Mouse (Mus musculus) hindbrain, embryonic 16.5 days (tissue): ENCODE measurements around the gene Nek8. TPM values are rescaled to one million over a fixed set of nuclear protein-coding genes. Genes with fewer than 3 reads are reported as not detected.
A peak's percentile ranks its signal among the peaks of the same experiment; 100 is the strongest.

Experiments
- ATAC-seq: fragments of 200-750 bp; cut with Nextera tagmentation; 2 replicates; pipeline ENCODE4 v1.8.0; 2017; ENCODE audit warnings: moderate TSS enrichment, moderate library complexity
- H3K27ac ChIP-seq: fragments of 300-500 bp; sonication (generic); 2 replicates; pipeline ENCODE4 v1.5.1; 2014; ENCODE audit warnings: low read depth, mild to moderate bottlenecking, control low read depth, low read length, moderate library complexity
- H3K27me3 ChIP-seq: fragments of 300-500 bp; sonication (generic); replicated peaks from 2 replicates; pipeline ENCODE4 v1.6.1; 2014; ENCODE audit warnings: low read length; ENCODE audit not compliant: control insufficient read depth, insufficient read depth
- H3K36me3 ChIP-seq: fragments of 300-500 bp; sonication (generic); 2 replicates; pipeline ENCODE4 v1.6.1; 2014; ENCODE audit warnings: mild to moderate bottlenecking, low read length, moderate library complexity, mixed read lengths; ENCODE audit not compliant: control insufficient read depth, insufficient read depth
- H3K4me1 ChIP-seq: fragments of 300-500 bp; sonication (generic); 2 replicates; pipeline ENCODE4 v1.6.1; 2014; ENCODE audit warnings: low read depth, low read length; ENCODE audit not compliant: control insufficient read depth, insufficient read depth
- H3K4me2 ChIP-seq: fragments of 300-500 bp; sonication (generic); 2 replicates; pipeline ENCODE4 v1.6.1; 2014; ENCODE audit warnings: mild to moderate bottlenecking, low read length, control low read depth, moderate library complexity
- H3K4me3 ChIP-seq: fragments of 300-500 bp; sonication (generic); 2 replicates; pipeline ENCODE4 v1.5.1; 2014; ENCODE audit warnings: mild to moderate bottlenecking, low read length, control low read depth, moderate library complexity
- H3K9ac ChIP-seq: fragments of 300-500 bp; sonication (generic); 2 replicates; pipeline ENCODE4 v1.6.1; 2014; ENCODE audit warnings: low read depth, mild to moderate bottlenecking, control low read depth, low read length, moderate library complexity
- H3K9me3 ChIP-seq: fragments of 300-500 bp; sonication (generic); 2 replicates; pipeline ENCODE4 v1.6.1; 2014; ENCODE audit warnings: mild to moderate bottlenecking, low read length, moderate library complexity; ENCODE audit not compliant: control insufficient read depth
- WGBS: fragments of 180-500 bp; shearing (Covaris S2); extraction: QIAGEN DNeasy Blood & Tissue Kit; methylation state at CpG from one replicate; pipeline ENCODE4 v1.1.7; 2014; 5-methylcytosine and 5-hydroxymethylcytosine counted together
- microRNA-seq: library from miRNA; unstranded; fragments of <30 nt; microRNA quantifications from one replicate; pipeline ENCODE4, GENCODE M21; 2017
- polyA plus RNA-seq: library from polyadenylated mRNA; unstranded; fragments of >200 nt; fragmentation: Nextera tagmentation; extraction: Ambion mirVana; gene quantifications from 2 replicates; pipeline ENCODE4 v1.2.1, GENCODE M21; 2015

Nek8 gene
- polyA plus RNA-seq, 1 experiment from 2014 or later: 7.1 TPM

DNA sequence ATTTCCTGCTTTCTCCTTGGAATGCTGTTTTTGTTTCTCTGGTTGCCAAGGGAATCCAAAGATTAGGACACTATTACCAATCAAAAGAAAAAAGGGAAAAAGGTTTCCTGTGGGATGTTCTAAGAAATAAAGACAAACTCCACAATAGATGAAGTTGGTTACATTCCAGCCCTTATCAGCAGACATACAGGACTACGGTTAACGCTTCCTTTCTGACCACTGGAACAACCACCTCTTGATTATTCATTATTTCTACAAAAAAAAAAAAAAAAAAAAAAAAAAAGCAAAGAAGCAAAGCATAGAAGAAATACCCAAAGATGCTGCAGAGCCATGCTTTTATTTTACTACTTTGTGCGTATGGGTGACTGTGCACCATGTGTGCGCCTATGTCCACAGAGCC lies 53.7 kb downstream of the Nek8 start:
- no peak overlapping the region for H3K27ac ChIP-seq
- H3K4me3 ChIP-seq: no peak overlapping the region
- H3K36me3 ChIP-seq: no peaks in the 10 kb centered on the region
- H3K9me3 ChIP-seq: no peaks in the 10 kb centered on the region
- ATAC-seq: no peak
- no peak overlapping the region for H3K4me2 ChIP-seq
- H3K4me1 ChIP-seq: peaks cover 10% of the 10 kb centered on the region
- H3K27me3 ChIP-seq: no peaks in the 10 kb centered on the region
- no peak overlapping the region for H3K9ac ChIP-seq
- WGBS: 83% methylated on average over 4 of the region's 4 CpGs

DNA sequence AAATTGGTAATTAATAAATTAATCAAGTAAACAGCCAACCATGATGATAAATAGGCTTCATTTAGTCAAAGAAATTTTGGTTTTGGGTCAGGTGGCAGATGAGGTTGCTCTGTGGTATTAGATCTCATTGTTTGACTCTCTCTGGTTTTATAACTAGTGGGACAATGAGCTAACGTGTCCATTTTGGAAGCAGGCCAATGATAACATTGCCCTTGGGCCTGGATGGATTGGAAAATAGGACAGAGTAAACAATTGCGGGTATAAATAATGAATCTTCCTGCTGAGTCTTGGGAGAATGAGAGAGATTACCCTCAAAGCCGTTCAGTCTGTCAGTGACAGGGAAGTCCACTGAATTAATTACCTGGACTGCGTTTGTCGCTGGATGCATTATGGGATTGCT lies 55.3 kb downstream of the Nek8 start:
- no peaks in the 10 kb centered on the region for H3K9me3 ChIP-seq
- WGBS: 31% methylated on average over 5 of the region's 5 CpGs
- H3K27ac ChIP-seq: no peak overlapping the region
- no peak overlapping the region for H3K4me3 ChIP-seq
- ATAC-seq: no peak
- no peaks in the 10 kb centered on the region for H3K27me3 ChIP-seq
- H3K36me3 ChIP-seq: no peaks in the 10 kb centered on the region
- H3K9ac ChIP-seq: no peak overlapping the region
- H3K4me2 ChIP-seq: no peak overlapping the region
- peaks cover 21% of the 10 kb centered on the region for H3K4me1 ChIP-seq

DNA sequence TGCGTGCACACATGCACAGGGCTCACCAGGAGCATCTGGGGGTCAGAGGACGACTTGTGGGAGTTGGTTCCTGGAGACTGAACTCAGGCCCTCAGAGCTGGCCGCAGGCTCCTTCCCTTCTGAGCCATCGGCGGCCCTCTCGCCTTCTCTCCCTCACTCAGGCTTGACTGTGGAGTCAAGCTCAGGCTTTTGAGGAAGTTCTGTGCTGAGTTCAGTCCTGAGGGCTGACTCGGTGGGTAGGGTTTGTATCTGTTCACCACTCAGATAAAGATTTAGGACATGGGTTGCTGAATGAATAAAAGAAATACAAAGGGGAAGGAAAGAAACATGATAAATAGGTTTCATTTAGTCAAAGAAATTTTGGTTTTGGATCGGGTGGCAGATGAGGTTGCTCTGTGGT lies 56.6 kb downstream of the Nek8 start:
- 78% methylated on average over 8 of the region's 8 CpGs for WGBS
- Histone ChIP-seq H3K4me1 (peaks cover 23% of the 10 kb centered on the region), H3K9me3 (no peaks in the 10 kb centered on the region), H3K27ac (no peak overlapping the region), H3K9ac (no peak overlapping the region), H3K36me3 (no peaks in the 10 kb centered on the region), H3K27me3 (no peaks in the 10 kb centered on the region), H3K4me2 (no peak overlapping the region), H3K4me3 (no peak overlapping the region)
- ATAC-seq: no peak

DNA sequence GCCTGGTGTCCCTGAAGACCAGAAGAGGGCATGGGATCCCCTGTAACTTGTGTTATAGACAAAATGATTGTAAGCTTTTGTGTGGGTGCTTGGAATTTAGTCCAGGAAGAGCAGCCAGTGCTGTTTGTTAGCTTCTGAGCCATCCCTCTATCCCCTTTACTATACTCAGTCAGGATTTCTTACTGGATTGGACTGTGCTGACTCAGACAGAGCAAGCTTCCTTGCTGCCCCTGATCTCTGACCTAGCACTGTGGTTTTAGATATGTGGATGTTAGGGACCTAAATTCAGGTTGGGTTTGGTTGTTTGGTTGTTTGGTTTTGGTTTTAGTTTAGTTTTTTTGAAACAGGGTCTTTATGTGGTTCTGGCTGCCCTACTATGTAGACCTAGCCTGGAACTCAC lies 58.0 kb downstream of the Nek8 start:
- Histone ChIP-seq H3K4me2 (no peak overlapping the region), H3K27me3 (no peaks in the 10 kb centered on the region), H3K9ac (no peak overlapping the region), H3K27ac (no peak overlapping the region), H3K36me3 (no peaks in the 10 kb centered on the region), H3K4me3 (no peak overlapping the region), H3K9me3 (no peaks in the 10 kb centered on the region), H3K4me1 (peaks cover 36% of the 10 kb centered on the region)
- no peak for ATAC-seq

DNA sequence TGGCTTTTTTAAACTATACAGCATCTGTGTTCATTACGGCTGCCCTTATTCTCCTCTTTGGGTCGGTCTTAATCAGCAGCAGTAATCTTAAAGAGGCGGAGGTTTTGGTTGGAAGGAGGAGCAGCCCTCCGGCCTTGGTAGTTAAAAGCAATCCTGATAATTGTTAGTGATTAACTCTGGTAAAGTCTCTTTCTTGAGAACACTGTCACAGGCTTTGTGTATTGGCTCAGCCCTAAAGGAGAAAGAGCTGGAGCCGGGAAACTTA lies 60.4 kb downstream of the Nek8 start:
- Histone ChIP-seq H3K4me1 (peaks cover 31% of the 10 kb centered on the region), H3K27me3 (no peaks in the 10 kb centered on the region), H3K4me3 (peak overlapping the region; percentile 76), H3K27ac (peak overlapping the region; percentile 88), H3K9ac (peak overlapping the region; percentile 78), H3K9me3 (no peaks in the 10 kb centered on the region), H3K4me2 (peak overlapping the region; percentile 64), H3K36me3 (no peaks in the 10 kb centered on the region)
- WGBS: 7% methylated on average over 5 of the region's 5 CpGs
- ATAC-seq: no peak

Small RNAs within 50 kb of the gene (microRNA-seq; reads per million reads assigned to microRNA genes)
- gene Mir7653: not detected

Other genes with a start within 250 kb of the Nek8 start
- gene Sez6, start 245.9 kb downstream of the Nek8 start, polyA plus RNA-seq: 132 and 156 TPM in 2 replicates
- gene Phf12, start 193.9 kb downstream of the Nek8 start, polyA plus RNA-seq: 11.8 and 12.5 TPM in 2 replicates
- gene Dhrs13, start 144.4 kb downstream of the Nek8 start, polyA plus RNA-seq: 49.2 and 54.5 TPM in 2 replicates
- 124 and 126 TPM in 2 replicates for gene Flot2, start 138.7 kb downstream of the Nek8 start, polyA plus RNA-seq
- gene Eral1, start 96.3 kb downstream of the Nek8 start, polyA plus RNA-seq: 34.6 and 35.2 TPM in 2 replicates
- 21.8 and 33.4 TPM in 2 replicates for gene Fam222b, start 82.0 kb downstream of the Nek8 start, polyA plus RNA-seq
- gene Traf4, start 11.1 kb downstream of the Nek8 start, polyA plus RNA-seq: 80.1 and 97.4 TPM in 2 replicates
- gene Tlcd1, start within 50 bp of the Nek8 start, polyA plus RNA-seq: 19.7 and 20.1 TPM in 2 replicates
- gene Rpl23a, start 6.9 kb upstream of the Nek8 start, polyA plus RNA-seq: 662 and 677 TPM in 2 replicates
- 57.3 and 60.3 TPM in 2 replicates for gene Rab34, start 11.8 kb upstream of the Nek8 start, polyA plus RNA-seq
- 2.3 and 4.0 TPM in 2 replicates for gene Proca1, start 16.7 kb upstream of the Nek8 start, polyA plus RNA-seq
- 99.8 and 110 TPM in 2 replicates for gene Sdf2, start 69.1 kb upstream of the Nek8 start, polyA plus RNA-seq
- 21.5 and 27.3 TPM in 2 replicates for gene Supt6, start 69.3 kb upstream of the Nek8 start, polyA plus RNA-seq
- 55.1 and 57.4 TPM in 2 replicates for gene 2610507B11Rik, start 85.1 kb upstream of the Nek8 start, polyA plus RNA-seq
- 0.16 and 0.40 TPM in 2 replicates for gene BC030499, start 114.2 kb upstream of the Nek8 start, polyA plus RNA-seq
- gene Spag5, start 124.9 kb upstream of the Nek8 start, polyA plus RNA-seq: 10.5 and 11.2 TPM in 2 replicates
- gene Aldoc, start 146.3 kb upstream of the Nek8 start, polyA plus RNA-seq: 390 and 562 TPM in 2 replicates
- 101 and 107 TPM in 2 replicates for gene Pigs, start 151.7 kb upstream of the Nek8 start, polyA plus RNA-seq
- gene Unc119, start 166.8 kb upstream of the Nek8 start, polyA plus RNA-seq: 86.5 and 91.1 TPM in 2 replicates
- not detected in 2 replicates for gene Foxn1, start 209.9 kb upstream of the Nek8 start, polyA plus RNA-seq
- not detected in 2 replicates for gene Slc13a2, start 245.5 kb upstream of the Nek8 start, polyA plus RNA-seq